Mouse (Mus musculus) hindbrain, postnatal 0 days (tissue): ENCODE data around the gene Slco2a1. TPM values are rescaled to one million over a fixed set of nuclear protein-coding genes. Genes with fewer than 3 reads are reported as not detected.
A peak's percentile ranks its signal among the peaks of the same experiment; 100 is the strongest.

ENCODE experiments used
- ATAC-seq: fragments of 200-750 bp; cut with Nextera tagmentation; 2 replicates; pipeline ENCODE4 v1.8.0; 2017; ENCODE audit warnings: mild to moderate bottlenecking, moderate TSS enrichment, moderate library complexity
- DNase-seq: peaks from one replicate; pipeline ENCODE4 v3.0.0-alpha.2; 2015; ENCODE audit warnings: low spot score
- H3K27ac ChIP-seq: fragments of 300-500 bp; sonication (generic); 2 replicates; pipeline ENCODE4 v1.5.1; 2014; ENCODE audit warnings: mild to moderate bottlenecking
- H3K27me3 ChIP-seq: fragments of 300-500 bp; sonication (generic); 2 replicates; pipeline ENCODE4 v1.6.1; 2014; ENCODE audit warnings: low read length, mixed read lengths; ENCODE audit not compliant: insufficient read depth
- H3K36me3 ChIP-seq: fragments of 300-500 bp; sonication (generic); 2 replicates; pipeline ENCODE4 v1.6.1; 2014; ENCODE audit warnings: low read length, mixed read lengths; ENCODE audit not compliant: insufficient read depth
- H3K4me1 ChIP-seq: fragments of 300-500 bp; sonication (generic); 2 replicates; pipeline ENCODE4 v1.6.1; 2014; ENCODE audit warnings: antibody characterized with exemption, low read length, mixed read lengths; ENCODE audit not compliant: insufficient read depth
- H3K4me2 ChIP-seq: fragments of 300-500 bp; sonication (generic); 2 replicates; pipeline ENCODE4 v1.6.1; 2014; ENCODE audit warnings: low read depth, mild to moderate bottlenecking, low read length, moderate library complexity, mixed read lengths
- H3K4me3 ChIP-seq: fragments of 300-500 bp; sonication (generic); 2 replicates; pipeline ENCODE4 v1.5.1; 2014; ENCODE audit warnings: low read length
- H3K9ac ChIP-seq: fragments of 300-500 bp; sonication (generic); replicated peaks from 2 replicates; pipeline ENCODE4 v1.6.1; 2014; ENCODE audit warnings: mild to moderate bottlenecking, low read length, moderate library complexity, mixed read lengths
- H3K9me3 ChIP-seq: fragments of 300-500 bp; sonication (generic); 2 replicates; pipeline ENCODE4 v1.6.1; 2016; ENCODE audit warnings: low read length, mixed read lengths
- CTCF ChIP-seq: IDR thresholded peaks from 2 replicates; pipeline ENCODE4 v1.5.1; 2016; ENCODE audit warnings: antibody characterized with exemption, control low read depth, low read depth
- WGBS: fragments of 180-500 bp; shearing (Covaris S2); extraction: QIAGEN DNeasy Blood & Tissue Kit; methylation state at CpG from one replicate; pipeline ENCODE4 v1.1.7; 2014; 5-methylcytosine and 5-hydroxymethylcytosine counted together
- polyA plus RNA-seq: library from polyadenylated mRNA; unstranded; fragments of >200 nt; fragmentation: Nextera tagmentation; extraction: Ambion mirVana; gene quantifications from 2 replicates; pipeline ENCODE4 v1.2.1, GENCODE M21; 2015
- total RNA-seq: library from RNA; depleted of rRNA; stranded (reverse); fragments of >200 nt; gene quantifications from 2 replicates; pipeline ENCODE4 v1.2.3, GENCODE M21; 2014

The Slco2a1 gene
- total and polyA plus RNA-seq, 2 experiments from 2014 or later: 4.8 to 6.3 TPM

DNA sequence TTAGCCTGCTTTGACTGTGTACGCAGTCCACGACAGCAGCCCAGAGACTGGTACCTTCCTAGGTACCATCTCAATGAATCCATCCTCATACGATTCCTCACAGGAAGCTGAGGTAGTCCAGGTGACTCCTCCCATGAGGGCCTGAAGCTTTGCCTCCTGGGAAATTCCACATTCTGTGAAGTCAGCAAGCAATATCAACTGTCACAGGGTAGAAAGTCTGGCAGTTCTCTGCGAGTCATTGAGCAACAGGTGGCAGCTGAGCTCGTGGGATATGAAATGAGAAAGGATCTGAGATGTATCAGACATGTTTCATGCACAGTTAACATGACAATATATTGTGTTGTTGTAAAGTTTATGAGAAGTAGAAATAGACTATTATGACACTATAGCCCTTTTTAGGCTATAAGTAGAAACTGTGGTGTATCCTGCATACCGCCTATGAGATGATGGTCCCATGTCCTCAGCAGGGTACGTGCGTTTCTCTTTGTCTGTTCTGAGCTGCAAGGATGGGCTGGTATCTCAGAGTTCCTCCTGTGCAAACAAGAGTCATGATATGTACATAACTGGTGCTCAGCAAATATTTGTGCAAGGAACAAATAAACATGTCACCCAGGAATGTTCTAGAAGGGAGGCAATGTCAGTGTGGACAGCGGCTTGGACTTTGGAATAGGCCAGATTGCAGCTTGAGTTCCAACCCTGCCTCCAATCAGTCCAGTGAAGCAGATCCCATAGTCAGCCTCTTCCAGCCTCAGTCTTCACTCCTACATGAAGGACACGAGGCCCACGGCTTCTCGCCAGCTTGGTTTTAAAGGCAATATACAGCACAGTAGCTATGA is 7.5 kb downstream of the Slco2a1 start:
- Histone ChIP-seq H3K9ac (no peak overlapping the region), H3K4me1 (no peaks in the 10 kb centered on the region; the same call in 1 of the 2 replicates), H3K9me3 (no peaks in the 10 kb centered on the region), H3K4me2 (no peak overlapping the region), H3K36me3 (no peaks in the 10 kb centered on the region), H3K4me3 (no peak overlapping the region), H3K27ac (no peak overlapping the region), H3K27me3 (no peaks in the 10 kb centered on the region)
- ATAC-seq: no peak
- 89% methylated on average over 12 of the region's 12 CpGs for WGBS
- TF ChIP-seq CTCF: no peak
- DNase-seq: no peak

DNA sequence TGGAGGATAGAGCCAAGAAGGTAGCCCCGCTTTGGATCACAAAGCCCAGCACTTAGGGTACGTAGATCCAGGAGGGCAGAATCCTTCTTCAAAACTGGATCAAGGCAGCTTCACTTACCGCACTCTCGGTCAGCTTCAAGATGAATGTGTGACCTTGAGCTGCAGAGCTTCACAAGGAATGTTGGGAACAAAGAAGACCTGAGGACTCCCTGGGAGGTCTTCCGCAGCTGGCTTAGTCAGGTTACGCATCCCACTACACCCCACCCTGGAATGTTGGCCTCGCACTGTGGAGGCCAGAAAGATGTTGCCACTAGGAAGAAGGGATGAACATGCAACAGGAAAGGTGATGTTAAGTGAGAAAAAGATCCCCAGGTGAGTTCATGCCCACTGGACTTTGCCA is 11.9 kb downstream of the Slco2a1 start:
- H3K9ac ChIP-seq: no peak overlapping the region
- ATAC-seq: no peak
- no peak for TF ChIP-seq CTCF
- no peaks in the 10 kb centered on the region for H3K27me3 ChIP-seq
- WGBS: 88% methylated on average over 7 of the region's 7 CpGs
- no peak for DNase-seq
- no peak overlapping the region for H3K4me3 ChIP-seq
- H3K27ac ChIP-seq: no peak overlapping the region
- H3K9me3 ChIP-seq: no peaks in the 10 kb centered on the region
- no peak overlapping the region for H3K4me2 ChIP-seq
- H3K36me3 ChIP-seq: no peaks in the 10 kb centered on the region
- H3K4me1 ChIP-seq: no peaks in the 10 kb centered on the region

DNA sequence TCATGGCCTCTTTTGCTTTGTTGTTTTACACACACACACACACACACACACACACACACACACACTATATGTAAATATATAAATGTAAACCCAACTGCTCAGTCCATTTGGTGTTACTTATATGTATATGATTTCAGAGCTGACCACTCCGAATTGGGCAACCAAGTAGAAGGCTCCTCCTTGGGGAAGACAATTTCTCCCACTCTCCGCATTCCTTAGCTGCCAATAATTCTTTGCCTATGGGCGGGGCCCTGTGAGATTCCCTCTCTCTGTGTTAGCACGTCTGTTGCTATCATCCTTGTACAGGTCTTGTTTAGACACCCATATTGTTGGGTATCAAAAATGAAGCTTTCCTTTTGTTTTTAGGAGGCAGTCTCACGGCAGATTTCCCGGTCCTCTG is 15.8 kb downstream of the Slco2a1 start:
- H3K4me1 ChIP-seq: peaks cover 6% of the 10 kb centered on the region
- H3K4me2 ChIP-seq: no peak overlapping the region
- no peak overlapping the region for H3K27ac ChIP-seq
- H3K36me3 ChIP-seq: no peaks in the 10 kb centered on the region
- no peak for TF ChIP-seq CTCF
- DNase-seq (no peak), ATAC-seq (no peak)
- 0 out of 2 replicates have a peak, but pooled peaks cover 4% of the 10 kb centered on the region for H3K27me3 ChIP-seq
- no peak overlapping the region for H3K9ac ChIP-seq
- no peak overlapping the region for H3K4me3 ChIP-seq
- 84% methylated on average over 6 of the region's 6 CpGs for WGBS
- H3K9me3 ChIP-seq: no peaks in the 10 kb centered on the region

DNA sequence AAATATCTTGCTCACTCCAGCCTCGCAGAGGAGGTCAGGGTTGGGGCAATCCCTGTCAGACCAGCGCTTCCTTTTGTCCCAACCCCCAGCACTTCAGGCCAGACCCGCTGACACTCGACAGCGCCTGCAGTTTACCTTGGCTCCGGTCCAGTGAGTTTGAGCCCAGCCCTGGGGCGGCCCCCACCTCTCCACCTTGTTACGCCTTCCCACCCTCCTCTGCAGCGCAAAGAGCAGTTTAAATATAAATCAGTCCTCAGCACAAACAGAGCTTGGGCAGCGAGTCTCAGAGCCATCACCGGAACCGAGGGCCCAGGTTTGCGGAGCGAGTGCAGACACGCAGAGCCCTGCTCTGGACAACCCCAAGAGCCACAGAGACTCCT is 19.2 kb downstream of the Slco2a1 start:
- peak overlapping the region; percentile 40 for H3K4me3 ChIP-seq
- ATAC-seq (peak; percentile 55; the same call in 1 of the 2 replicates), DNase-seq (peak; percentile 44)
- H3K9ac ChIP-seq: peak overlapping the region; percentile 40
- no peak overlapping the region for H3K27ac ChIP-seq
- H3K9me3 ChIP-seq: no peaks in the 10 kb centered on the region
- 0 out of 2 replicates have a peak, but pooled peaks cover 4% of the 10 kb centered on the region for H3K27me3 ChIP-seq
- no peaks in the 10 kb centered on the region for H3K36me3 ChIP-seq
- TF ChIP-seq CTCF: no peak
- 4% methylated on average over 15 of the region's 15 CpGs for WGBS
- H3K4me1 ChIP-seq: peaks cover 6% of the 10 kb centered on the region
- H3K4me2 ChIP-seq: peak overlapping the region; percentile 78

DNA sequence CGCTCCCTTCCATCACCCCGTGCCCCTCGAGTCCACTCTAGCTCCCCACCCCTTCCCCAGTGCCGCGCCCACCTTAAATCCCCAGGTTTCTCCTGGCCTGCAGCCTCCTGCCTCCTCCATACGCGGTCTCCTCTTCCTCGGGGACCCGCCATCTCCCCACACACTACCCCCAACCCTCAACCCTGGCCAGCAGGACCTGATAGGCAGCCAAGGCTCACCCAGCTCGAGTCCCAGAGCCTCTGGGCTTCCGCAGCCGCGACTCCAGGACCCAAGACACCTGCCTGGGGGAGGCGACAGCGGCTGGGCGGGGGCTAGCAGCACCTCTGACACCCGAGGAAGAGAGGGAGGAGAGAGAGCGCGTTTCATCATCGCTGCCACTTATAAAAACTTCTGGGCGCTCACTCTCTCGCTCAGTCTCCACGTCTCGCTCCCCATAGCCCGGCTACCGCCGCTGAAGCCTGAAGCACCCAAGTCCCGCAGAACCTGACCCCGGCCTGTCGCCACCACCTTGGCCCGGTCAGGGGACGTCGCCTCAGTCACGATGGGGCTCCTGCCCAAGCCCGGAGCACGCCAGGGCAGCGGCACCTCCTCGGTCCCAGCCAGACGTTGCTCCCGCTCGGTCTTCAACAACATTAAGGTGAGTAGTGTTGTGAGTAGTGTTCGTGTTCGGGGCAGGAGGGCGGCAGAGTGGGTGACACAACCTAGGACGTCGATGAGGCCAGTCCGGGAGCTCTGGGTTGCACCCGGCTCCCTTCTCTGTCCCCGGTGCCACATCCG is 19.8 kb downstream of the Slco2a1 start:
- WGBS: 1% methylated on average over 50 of the region's 50 CpGs
- H3K9ac ChIP-seq: peak overlapping the region; percentile 40

DNA sequence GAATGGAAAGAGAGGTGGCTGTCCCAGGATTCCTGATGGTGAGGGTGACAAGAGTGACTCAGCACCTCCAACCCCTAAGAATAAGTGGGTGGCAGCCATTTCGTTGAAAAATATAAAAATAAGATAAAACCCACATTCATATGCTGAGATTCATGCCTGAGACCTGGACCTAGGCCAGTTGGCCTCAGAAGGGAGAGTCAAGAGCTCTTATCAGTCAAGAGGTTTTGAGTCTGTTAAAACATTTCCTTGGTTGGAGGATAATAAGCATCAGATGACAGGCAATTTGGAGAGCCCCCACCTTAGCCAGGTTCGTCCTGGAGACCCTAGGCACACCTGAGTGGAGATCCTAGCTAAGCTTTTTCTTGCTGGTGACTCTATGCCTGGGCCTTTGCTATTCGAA is 21.6 kb downstream of the Slco2a1 start:
- H3K4me1 ChIP-seq: peaks cover 6% of the 10 kb centered on the region
- WGBS: 85% methylated on average over 3 of the region's 3 CpGs
- TF ChIP-seq CTCF: no peak
- no peak overlapping the region for H3K27ac ChIP-seq
- no peak for DNase-seq
- H3K4me2 ChIP-seq: no peak overlapping the region
- ATAC-seq: no peak
- no peak overlapping the region for H3K4me3 ChIP-seq
- no peaks in the 10 kb centered on the region for H3K9me3 ChIP-seq
- H3K36me3 ChIP-seq: no peaks in the 10 kb centered on the region
- no peak overlapping the region for H3K9ac ChIP-seq
- H3K27me3 ChIP-seq: 0 out of 2 replicates have a peak, but pooled peaks cover 4% of the 10 kb centered on the region

More for the DNA sequence above, 19.8 kb downstream of the Slco2a1 start:
- no peak for TF ChIP-seq CTCF
- peak; percentile 53; the same call in 1 of the 2 replicates for ATAC-seq
- H3K4me1 ChIP-seq: peaks cover 6% of the 10 kb centered on the region
- no peak for DNase-seq
- H3K9me3 ChIP-seq: no peaks in the 10 kb centered on the region
- 0 out of 2 replicates have a peak, but pooled peaks cover 4% of the 10 kb centered on the region for H3K27me3 ChIP-seq
- H3K36me3 ChIP-seq: no peaks in the 10 kb centered on the region
- H3K27ac ChIP-seq: no peak overlapping the region
- H3K4me2 ChIP-seq: peak overlapping the region; percentile 78
- H3K4me3 ChIP-seq: peak overlapping the region; percentile 40
